Mouse (Mus musculus) G1E (cell line): Measurements from ENCODE around the gene Pip5k1c. TPM values are rescaled to one million over a fixed set of nuclear protein-coding genes. Genes with fewer than 3 reads are reported as not detected.

Experiments
- ATAC-seq: 2 replicates; pipeline ENCODE4 v1.8.0; 2016; ENCODE audit warnings: mild to moderate bottlenecking; ENCODE audit not compliant: insufficient number of reproducible peaks, poor library complexity, low FRiP score, severe bottlenecking; ENCODE audit errors: extremely low read depth
- DNase-seq: peaks from one replicate; pipeline ENCODE4 v3.0.0; 2012; ENCODE audit warnings: low spot score
- H3K27me3 ChIP-seq: 2 replicates; pipeline ENCODE4 v1.6.1; 2012; ENCODE audit warnings: mild to moderate bottlenecking, low read length, inconsistent platforms; ENCODE audit not compliant: insufficient read depth
- H3K36me3 ChIP-seq: replicated peaks from 2 replicates; pipeline ENCODE3; 2012; ENCODE audit warnings: mild to moderate bottlenecking, inconsistent platforms
- H3K4me1 ChIP-seq: 2 replicates; pipeline ENCODE4 v1.6.1; 2012; ENCODE audit warnings: low read depth, low read length, inconsistent platforms, mixed read lengths; ENCODE audit not compliant: insufficient read depth
- H3K4me3 ChIP-seq: 2 replicates; pipeline ENCODE4 v1.5.1; 2012; ENCODE audit warnings: low read depth, mild to moderate bottlenecking, inconsistent platforms, low read length, moderate library complexity, mixed read lengths
- H3K9me3 ChIP-seq: replicated peaks from 2 replicates; pipeline ENCODE4 v1.6.1; 2012; ENCODE audit warnings: inconsistent platforms
- CTCF ChIP-seq: IDR thresholded peaks from 2 replicates; pipeline ENCODE4 v1.5.1; 2012; ENCODE audit warnings: low read depth, low read length, inconsistent platforms, mixed read lengths
- GATA1 ChIP-seq: IDR thresholded peaks from 2 replicates; pipeline ENCODE4 v1.6.1; 2012; ENCODE audit warnings: borderline replicate concordance, low read length, inconsistent platforms, mixed read lengths
- GATA2 ChIP-seq: IDR thresholded peaks from 2 replicates; pipeline ENCODE4 v1.6.1; 2012; ENCODE audit warnings: low read depth, low read length, inconsistent platforms, borderline replicate concordance
- POLR2AphosphoS5 ChIP-seq: IDR thresholded peaks from 2 replicates; pipeline ENCODE4 v1.6.1; 2012; ENCODE audit warnings: low read depth, low read length, inconsistent platforms; ENCODE audit not compliant: insufficient replicate concordance
- TAL1 ChIP-seq: conservative IDR thresholded peaks from 2 replicates; pipeline ENCODE4 v1.6.1; 2012; ENCODE audit warnings: low read depth, low read length, inconsistent platforms, mixed read lengths
- polyA plus RNA-seq: library from polyadenylated mRNA; stranded (reverse); fragments of >175 nt; gene quantifications from 2 replicates; pipeline ENCODE4 v1.2.3, GENCODE M21; 2012
- total RNA-seq, 2 experiments: library from RNA; stranded (forward) in 1 of 2; stranded (reverse) in 1 of 2; fragments of 200-1000 nt in 1 of 2; fragments of >200 nt in 1 of 2; fragmentation: Nextera tagmentation in 1 of 2; gene quantifications; 2 replicates each; pipeline ENCODE4 v1.2.3; 2014 to 2017

Pip5k1c gene
- total and polyA plus RNA-seq, 3 experiments, result 58.8 to 266 (median 62.2) TPM

- ATAC-seq (no peak), DNase-seq (no peak)
- H3K4me3 ChIP-seq, result no peak overlapping the region
- peaks cover 35% of the 10 kb centered on the region for H3K27me3 ChIP-seq
- no peaks in the 10 kb centered on the region for H3K9me3 ChIP-seq
- H3K4me1 ChIP-seq, result peaks cover 78% of the 10 kb centered on the region
- TF ChIP-seq CTCF, result peak; percentile 61
- no peak for TF ChIP-seq GATA2
- H3K36me3 ChIP-seq, result no peaks in the 10 kb centered on the region
Measured at GRCm38 (mm10) chr10:81288601-81289000, 4.2 kb upstream of the Pip5k1c start.

GRCm38 (mm10) chr10:81289278-81289677 lies 3.5 kb upstream of the Pip5k1c start:
- H3K4me1 ChIP-seq, result peaks cover 82% of the 10 kb centered on the region
- H3K36me3 ChIP-seq, result peaks cover 4% of the 10 kb centered on the region
- H3K4me3 ChIP-seq, result no peak overlapping the region
- no peaks in the 10 kb centered on the region for H3K9me3 ChIP-seq
- TF ChIP-seq GATA2, result no peak
- TF ChIP-seq GATA1, result no peak
- TF ChIP-seq POLR2AphosphoS5, result no peak
- TF ChIP-seq TAL1, result no peak
- peak; percentile 77 for TF ChIP-seq CTCF
- peaks cover 28% of the 10 kb centered on the region for H3K27me3 ChIP-seq
- DNase-seq (peak; percentile 51), ATAC-seq (no peak)

GRCm38 (mm10) chr10:81289811-81290210 lies 3.0 kb upstream of the Pip5k1c start:
- Histone ChIP-seq H3K4me3 (no peak overlapping the region), H3K36me3 (peaks cover 9% of the 10 kb centered on the region), H3K9me3 (no peaks in the 10 kb centered on the region), H3K4me1 (peaks cover 82% of the 10 kb centered on the region), H3K27me3 (peaks cover 23% of the 10 kb centered on the region)
- TF ChIP-seq POLR2AphosphoS5 (no peak), GATA2 (no peak), GATA1 (no peak), TAL1 (no peak), CTCF (no peak)
- ATAC-seq (no peak), DNase-seq (no peak)

GRCm38 (mm10) chr10:81290698-81291460 lies 1.9 kb upstream of the Pip5k1c start:
- TF ChIP-seq GATA1, result no peak
- no peak for TF ChIP-seq TAL1
- TF ChIP-seq CTCF, result no peak
- TF ChIP-seq POLR2AphosphoS5, result no peak
- no peaks in the 10 kb centered on the region for H3K9me3 ChIP-seq

GRCm38 (mm10) chr10:81291511-81292104 lies 1.2 kb upstream of the Pip5k1c start, which contains the start of gene Tjp3:
TSS of gene Tjp3 (minus strand) at chr10:81291581.
- TF ChIP-seq POLR2AphosphoS5 (no peak), CTCF (no peak), GATA2 (no peak), TAL1 (no peak), GATA1 (no peak)
- DNase-seq (no peak), ATAC-seq (no peak)
- no peaks in the 10 kb centered on the region for H3K9me3 ChIP-seq
- H3K36me3 ChIP-seq, result peaks cover 27% of the 10 kb centered on the region
- peak within 1 kb of the TSS; percentile 57; the same call in 1 of the 2 replicates for H3K4me3 ChIP-seq
- peaks cover 83% of the 10 kb centered on the region for H3K4me1 ChIP-seq
- peaks cover 15% of the 10 kb centered on the region; the same call in 1 of the 2 replicates for H3K27me3 ChIP-seq

More at GRCm38 (mm10) chr10:81290698-81291460, 1.9 kb upstream of the Pip5k1c start:
- H3K36me3 ChIP-seq, result peaks cover 20% of the 10 kb centered on the region
- peaks cover 83% of the 10 kb centered on the region for H3K4me1 ChIP-seq
- ATAC-seq (no peak), DNase-seq (no peak)
- H3K4me3 ChIP-seq, result peak overlapping the region; percentile 57; the same call in 1 of the 2 replicates
- H3K27me3 ChIP-seq, result peaks cover 15% of the 10 kb centered on the region; the same call in 1 of the 2 replicates

- DNase-seq (no peak), ATAC-seq (no peak)
- no peaks in the 10 kb centered on the region for H3K9me3 ChIP-seq
- TF ChIP-seq POLR2AphosphoS5 (no peak), GATA2 (no peak), CTCF (no peak), GATA1 (no peak), TAL1 (no peak)
- H3K27me3 ChIP-seq, result peaks cover 9% of the 10 kb centered on the region; the same call in 1 of the 2 replicates
- peaks cover 44% of the 10 kb centered on the region for H3K36me3 ChIP-seq
- peaks cover 91% of the 10 kb centered on the region for H3K4me1 ChIP-seq
- peak overlapping the region; percentile 88 for H3K4me3 ChIP-seq
Measured at GRCm38 (mm10) chr10:81293334-81294030, 719 bp downstream of the Pip5k1c start.
